Mouse (Mus musculus) adrenal gland, postnatal 25 days (tissue): ENCODE data around the gene A630023A22Rik. TPM values are rescaled to one million over a fixed set of nuclear protein-coding genes. Genes with fewer than 3 reads are reported as not detected.

ENCODE experiments used
- DNase-seq: peaks from one replicate; pipeline ENCODE4 v3.0.0; 2021; ENCODE audit warnings: mixed read lengths
- total RNA-seq: library from RNA; stranded (reverse); gene quantifications from 2 replicates; pipeline ENCODE4 v1.2.3, GENCODE M21; 2021

The A630023A22Rik gene
- total RNA-seq, 1 experiment from 2014 or later, result not detected

- DNase-seq, result no peak
Observed at GRCm38 (mm10) chr14:34086806-34087205, 15.7 kb downstream of the A630023A22Rik start.

GRCm38 (mm10) chr14:34085731-34086130, 16.8 kb downstream of the A630023A22Rik start, which contains the start of gene Anxa8:
Gene Anxa8 (plus strand): TSS chr14:34085981.
- DNase-seq, result no peak

- peak; percentile 75 for DNase-seq
Observed at GRCm38 (mm10) chr14:34080321-34080997, 22.1 kb downstream of the A630023A22Rik start.

GRCm38 (mm10) chr14:34078293-34078692, 24.3 kb downstream of the A630023A22Rik start:
- DNase-seq, result no peak

GRCm38 (mm10) chr14:34077222-34077621, 25.3 kb downstream of the A630023A22Rik start:
- DNase-seq, result no peak

GRCm38 (mm10) chr14:34075346-34075745, 27.2 kb downstream of the A630023A22Rik start:
- DNase-seq, result no peak

- no peak for DNase-seq
Observed at GRCm38 (mm10) chr14:34071665-34072064, 30.9 kb downstream of the A630023A22Rik start.

GRCm38 (mm10) chr14:34052516-34052915, 50.0 kb downstream of the A630023A22Rik start, which contains the start of gene Antxrl:
Gene Antxrl (plus strand): TSS chr14:34052707.
- DNase-seq, result no peak

GRCm38 (mm10) chr14:34050101-34050779, 52.3 kb downstream of the A630023A22Rik start:
- no peak for DNase-seq

- no peak for DNase-seq
Observed at GRCm38 (mm10) chr14:34043341-34043740, 59.2 kb downstream of the A630023A22Rik start.

GRCm38 (mm10) chr14:34041241-34041640, 61.3 kb downstream of the A630023A22Rik start:
- no peak for DNase-seq

GRCm38 (mm10) chr14:34033841-34034610, 68.5 kb downstream of the A630023A22Rik start:
- DNase-seq, result no peak

- DNase-seq, result no peak
Observed at GRCm38 (mm10) chr14:34026710-34027109, 75.8 kb downstream of the A630023A22Rik start.

- no peak for DNase-seq
Observed at GRCm38 (mm10) chr14:34016938-34017337, 85.6 kb downstream of the A630023A22Rik start.

- no peak for DNase-seq
Observed at GRCm38 (mm10) chr14:34016381-34016780, 86.2 kb downstream of the A630023A22Rik start, which contains the start of gene Gm5460. Gene Gm5460 (plus strand): TSS chr14:34016758.

- DNase-seq, result no peak
Observed at GRCm38 (mm10) chr14:34015063-34015462, 87.5 kb downstream of the A630023A22Rik start, which contains the start of gene Gm30083. Gene Gm30083 (minus strand): TSS chr14:34015182.

- no peak for DNase-seq
Observed at GRCm38 (mm10) chr14:34002358-34002757, 100.2 kb downstream of the A630023A22Rik start.

GRCm38 (mm10) chr14:34001445-34001844, 101.1 kb downstream of the A630023A22Rik start:
- no peak for DNase-seq
